Mouse (Mus musculus): Measurements from ENCODE around the gene Nrde2.
A peak's percentile ranks its signal among the peaks of the same experiment; 100 is the strongest.
"Not testable (repeated sequence)": the region's sequence is repeated elsewhere in the genome, so short reads cannot be mapped to it uniquely, and the experiment has no call there.

The Nrde2 gene

GRCm38 (mm10) chr12:100159261-100159975, at the start of gene Nrde2:
Nrde2 (minus strand) TSS chr12:100159653.
- DNase-seq (ENCODE audit: low spot score) = peak; percentile 96

DNA sequence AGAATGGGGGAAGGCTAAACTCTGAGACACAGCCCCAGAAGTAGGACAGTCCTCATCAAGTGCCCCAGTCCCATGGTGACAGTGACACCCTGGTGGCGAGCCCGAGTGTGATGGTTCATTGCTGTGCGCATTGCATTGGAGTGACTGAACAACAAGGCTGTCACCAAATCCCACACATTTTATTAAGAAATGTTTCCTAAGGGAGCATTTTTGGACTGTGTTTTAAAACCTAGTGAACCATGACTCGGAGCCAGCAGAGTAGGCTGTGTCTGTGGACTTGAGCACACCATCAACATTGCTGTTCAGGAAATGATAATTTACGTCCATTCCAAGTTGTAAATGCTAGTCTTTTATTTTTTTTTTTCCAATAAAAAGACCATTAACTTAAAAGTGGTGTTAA, 47.5 kb upstream of the Nrde2 start:
- no peak for DNase-seq (ENCODE audit: low spot score)

- DNase-seq (ENCODE audit: low spot score) = no peak
These were observed 47.1 kb upstream of the Nrde2 start for GRCm38 (mm10) chr12:100206521-100206920.

DNA sequence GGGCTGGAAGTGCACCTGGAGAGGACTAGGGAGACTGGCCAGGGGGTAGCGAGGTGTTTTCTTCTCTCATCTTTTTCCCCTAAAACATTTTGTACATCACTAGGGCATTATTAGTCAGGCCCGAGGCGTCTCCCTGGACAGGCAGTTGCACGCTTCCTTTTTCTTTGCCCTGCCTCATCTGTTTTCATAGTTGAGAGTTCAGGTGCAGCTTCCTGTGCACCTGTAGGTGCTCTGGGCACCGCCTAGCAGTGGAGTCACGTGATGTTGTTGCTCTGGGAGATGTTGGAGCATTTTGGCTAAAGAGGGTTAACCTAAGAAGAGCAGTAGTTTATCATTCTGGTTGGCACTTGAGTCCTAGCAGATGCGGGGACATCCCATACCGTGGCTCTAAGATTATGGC, 45.7 kb upstream of the Nrde2 start:
- DNase-seq (ENCODE audit: low spot score) = no peak

GRCm38 (mm10) chr12:100203759-100204158, 44.3 kb upstream of the Nrde2 start:
- DNase-seq (ENCODE audit: low spot score) = no peak

- DNase-seq (ENCODE audit: low spot score) = peak; percentile 90
These were observed 42.4 kb upstream of the Nrde2 start for GRCm38 (mm10) chr12:100201838-100202237.

DNA sequence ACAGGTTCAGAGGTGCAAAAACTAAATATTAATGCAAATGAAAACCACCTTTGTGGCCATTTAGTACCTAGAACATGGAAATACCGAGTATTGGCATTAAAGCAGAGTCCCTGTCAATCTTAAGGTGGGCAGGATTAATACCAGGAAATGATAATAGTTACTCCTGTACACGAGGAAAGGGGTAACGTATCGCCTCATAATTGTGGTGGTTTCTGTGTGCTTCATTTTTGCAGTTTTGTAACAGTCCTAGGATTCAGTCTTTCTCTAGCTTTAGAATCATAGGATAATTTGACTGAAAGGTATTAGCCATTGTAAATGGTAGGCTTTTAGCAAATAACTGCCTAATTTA, 41.9 kb upstream of the Nrde2 start:
- DNase-seq (ENCODE audit: low spot score) = no peak

- DNase-seq (ENCODE audit: low spot score) = peak; percentile 15
These were observed 41.4 kb upstream of the Nrde2 start for GRCm38 (mm10) chr12:100200645-100201362.

DNA sequence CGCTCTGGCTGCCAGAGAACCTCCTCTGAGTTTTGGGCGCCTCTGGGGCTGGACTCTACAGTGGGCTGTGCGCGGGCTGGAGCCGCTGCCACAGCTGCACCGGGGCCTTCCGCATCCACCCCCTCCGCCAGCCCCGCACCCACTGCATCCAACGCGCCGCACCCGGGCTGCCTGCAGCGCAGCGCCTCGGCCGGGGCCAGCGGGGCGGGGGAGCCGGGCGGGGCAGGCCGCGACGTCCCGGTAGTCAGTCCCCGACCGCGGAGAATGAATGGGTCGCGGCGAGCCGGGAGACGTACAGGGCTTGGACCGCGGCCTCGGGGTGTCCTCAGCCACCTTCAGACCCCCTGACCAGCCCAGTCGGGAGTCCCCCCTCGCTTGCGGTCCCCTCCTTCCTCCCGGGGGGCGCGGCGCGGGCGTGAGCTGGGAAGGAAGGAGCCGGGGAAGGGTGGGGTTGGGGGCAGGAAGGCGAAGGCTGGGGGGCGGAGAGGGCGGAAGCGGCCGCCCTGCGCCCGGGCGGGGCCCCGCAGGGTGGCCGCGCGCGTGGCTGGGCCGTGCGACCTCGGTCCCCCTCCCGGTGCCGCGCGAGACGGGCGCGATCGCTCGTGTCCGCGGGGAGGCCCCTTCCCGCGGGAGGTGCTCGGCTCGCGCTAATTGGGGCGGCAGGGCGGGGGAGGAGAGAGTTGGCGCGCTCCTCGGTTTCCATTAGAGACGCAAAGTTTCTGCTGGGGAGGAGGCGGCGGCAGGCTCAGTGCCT, 40.6 kb upstream of the Nrde2 start:
- DNase-seq (ENCODE audit: low spot score) = peak; percentile 85

DNA sequence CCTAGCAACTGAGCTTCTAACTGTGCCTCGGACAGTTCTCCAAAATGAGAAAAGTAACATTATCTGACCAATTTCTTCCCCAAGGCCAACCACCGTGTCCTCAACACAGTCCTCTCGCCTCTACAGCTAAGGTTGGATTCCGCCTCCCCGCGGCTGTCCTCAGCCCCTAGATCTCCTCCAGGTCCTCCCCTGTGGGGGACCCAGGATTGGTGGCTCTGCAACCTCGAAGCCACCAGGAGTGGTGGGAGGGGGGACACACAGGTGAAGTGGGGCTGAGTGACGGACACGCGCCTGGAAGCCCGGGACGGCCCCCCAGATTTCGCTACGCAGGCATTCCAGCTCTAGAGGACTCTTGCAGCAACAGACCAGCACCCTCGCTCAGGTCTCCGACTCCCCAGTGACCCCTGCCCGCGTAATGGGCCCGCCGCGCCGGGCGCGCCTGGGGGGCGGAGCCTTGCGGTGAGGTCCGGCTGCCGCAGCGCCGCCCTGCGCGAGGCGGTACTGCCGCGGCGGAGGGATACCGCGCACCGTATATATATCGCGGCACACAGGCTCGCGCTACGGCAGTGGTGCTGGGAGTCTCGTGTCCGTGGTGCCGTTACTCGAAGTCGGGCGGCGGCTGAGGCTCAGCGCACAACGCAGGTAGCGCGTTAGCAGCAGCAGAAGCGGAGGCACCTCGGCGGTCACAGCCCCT, 39.7 kb upstream of the Nrde2 start, which contains the start of gene Calm1:
TSS of gene Calm1 (plus strand) at position 469 of the 694 bp plus-strand sequence.
- DNase-seq (ENCODE audit: low spot score) = peak; percentile 92

GRCm38 (mm10) chr12:100196786-100197185, 37.3 kb upstream of the Nrde2 start:
- no peak for DNase-seq (ENCODE audit: low spot score)

DNA sequence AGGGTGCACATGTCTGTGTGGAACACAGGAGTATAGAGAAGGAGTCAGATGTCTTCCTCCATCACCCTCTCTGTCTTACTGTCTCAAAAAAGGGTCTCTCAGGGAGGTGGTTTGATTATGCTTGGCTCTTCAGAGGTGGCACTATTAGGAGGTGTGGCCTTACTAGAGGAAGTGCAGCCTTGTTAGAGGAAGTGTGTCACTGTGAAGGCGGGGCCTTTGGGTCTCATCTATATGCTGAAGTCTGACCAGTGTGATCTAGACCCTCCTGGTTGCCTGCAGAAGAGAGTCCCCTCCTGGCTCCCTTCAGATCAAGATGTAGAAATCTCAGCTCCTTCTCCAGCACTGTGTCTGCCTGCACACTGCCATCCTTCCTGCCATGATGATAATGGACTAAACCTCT, 34.7 kb upstream of the Nrde2 start:
- DNase-seq (ENCODE audit: low spot score) = no peak

- peak; percentile 78 for DNase-seq (ENCODE audit: low spot score)
These were observed 31.3 kb upstream of the Nrde2 start for GRCm38 (mm10) chr12:100190802-100191201.

DNA sequence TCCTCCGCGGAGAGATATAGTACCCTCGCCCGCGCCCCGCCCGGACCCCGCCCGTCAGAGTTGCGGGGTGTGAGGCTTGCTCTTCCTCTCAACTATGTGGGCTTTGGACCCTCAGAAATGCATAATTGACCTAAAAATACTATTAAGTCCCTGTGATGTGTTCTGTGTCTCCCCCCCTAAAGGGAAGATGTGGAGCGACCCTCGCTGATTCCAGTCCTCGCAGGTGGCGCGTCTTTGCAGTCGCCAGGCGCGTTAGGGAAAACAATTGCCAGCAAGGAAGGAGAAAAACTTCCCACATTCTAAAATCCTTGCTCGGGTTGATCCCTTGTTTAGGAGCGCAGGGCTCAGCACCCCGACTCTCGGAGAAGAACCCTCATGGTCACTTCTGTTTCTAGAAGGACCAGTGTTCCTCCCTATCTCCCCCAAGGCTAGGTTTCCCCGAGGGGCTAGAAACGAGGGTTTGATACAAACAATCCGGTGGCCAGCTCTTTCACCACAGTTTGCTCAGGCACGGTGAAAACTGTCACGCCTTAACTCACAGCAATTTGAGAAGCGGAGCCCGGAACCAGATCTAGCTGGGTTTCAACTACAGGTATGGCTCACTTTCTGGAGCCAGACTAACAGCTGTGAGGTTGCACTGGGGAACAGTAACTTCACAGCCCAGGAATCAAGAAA, 28.4 kb upstream of the Nrde2 start:
- no peak for DNase-seq (ENCODE audit: low spot score)

DNA sequence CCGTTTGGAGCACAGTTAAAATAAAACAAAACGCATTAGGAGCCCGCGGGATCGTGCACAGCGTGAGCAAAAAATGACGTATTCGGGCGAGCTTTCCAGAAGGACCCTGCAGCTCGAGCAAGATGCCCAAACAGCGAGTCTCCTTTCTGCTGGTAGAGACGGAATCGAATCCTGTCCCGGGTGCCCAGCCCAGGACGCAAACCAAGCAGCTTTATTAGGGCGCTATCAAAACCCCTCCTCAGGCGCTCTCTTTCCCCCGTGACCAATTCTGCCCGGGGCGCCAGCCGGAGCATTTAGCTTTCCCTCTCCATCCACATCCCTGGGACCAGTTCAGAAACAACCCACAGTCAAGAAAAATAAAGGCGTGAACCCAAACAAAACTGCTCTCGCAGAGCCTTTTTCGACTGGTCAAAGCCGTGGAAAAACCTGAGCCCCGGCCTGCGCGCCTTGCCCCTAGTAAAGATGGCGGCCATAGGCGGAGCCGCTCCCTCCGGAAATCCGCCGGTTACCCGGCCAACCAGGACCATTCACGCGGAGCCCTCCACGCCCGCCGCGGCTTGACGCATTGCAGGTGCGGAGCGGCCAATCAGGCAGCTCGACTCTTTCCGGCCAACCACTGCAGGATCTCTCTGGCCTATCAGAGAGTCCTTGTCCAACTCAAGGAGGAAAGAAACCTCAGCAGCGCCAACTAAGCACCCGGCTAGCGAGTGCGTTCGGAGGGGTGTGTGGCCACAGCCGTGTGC, 27.7 kb upstream of the Nrde2 start:
- peak; percentile 99 for DNase-seq (ENCODE audit: low spot score)

- DNase-seq (ENCODE audit: low spot score) = peak; percentile 45
These were observed 26.9 kb upstream of the Nrde2 start for GRCm38 (mm10) chr12:100186376-100186775.

- no peak for DNase-seq (ENCODE audit: low spot score)
These were observed 26.4 kb upstream of the Nrde2 start for GRCm38 (mm10) chr12:100185897-100186296.

DNA sequence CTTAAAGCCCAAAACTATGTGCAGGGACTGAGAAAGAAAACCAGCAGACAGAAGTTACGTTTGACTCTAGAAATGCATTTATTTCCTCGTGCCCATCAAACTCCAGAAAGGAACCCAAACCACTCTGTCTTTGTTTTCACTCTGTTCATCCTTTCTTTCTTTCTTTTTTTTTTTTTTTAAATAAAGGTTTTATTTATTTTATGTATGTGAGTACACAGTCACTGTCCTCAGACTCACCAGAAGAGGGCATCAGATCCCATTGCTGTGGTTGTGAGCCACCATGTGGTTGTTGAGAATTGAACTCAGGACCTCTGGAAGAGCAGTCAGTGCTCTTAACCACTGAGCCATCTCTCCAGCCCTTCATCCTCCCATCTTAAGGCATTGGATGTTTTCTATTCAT, 25.5 kb upstream of the Nrde2 start:
- not testable (repeated sequence) for DNase-seq (ENCODE audit: low spot score)

GRCm38 (mm10) chr12:100183970-100184369, 24.5 kb upstream of the Nrde2 start:
- DNase-seq (ENCODE audit: low spot score) = no peak

DNA sequence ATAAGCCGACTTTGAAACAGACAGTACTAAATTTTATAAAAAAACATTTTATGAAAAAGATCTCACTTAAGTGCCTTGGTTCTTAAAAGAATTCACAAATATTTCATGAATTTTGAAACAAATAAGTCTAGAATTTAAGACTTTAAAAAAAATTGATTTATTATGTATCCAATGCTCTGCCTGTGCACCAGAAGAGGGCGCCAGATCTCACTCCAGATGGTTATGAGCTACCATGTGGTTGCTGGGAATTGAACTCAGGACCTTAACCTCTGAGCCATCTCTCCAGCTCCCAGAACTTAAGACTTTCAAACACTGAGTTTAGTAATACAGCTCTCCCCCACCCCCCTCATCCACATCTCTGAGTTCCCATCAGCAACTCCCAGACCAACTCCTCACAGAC, 23.2 kb upstream of the Nrde2 start:
- DNase-seq (ENCODE audit: low spot score) = no peak

DNA sequence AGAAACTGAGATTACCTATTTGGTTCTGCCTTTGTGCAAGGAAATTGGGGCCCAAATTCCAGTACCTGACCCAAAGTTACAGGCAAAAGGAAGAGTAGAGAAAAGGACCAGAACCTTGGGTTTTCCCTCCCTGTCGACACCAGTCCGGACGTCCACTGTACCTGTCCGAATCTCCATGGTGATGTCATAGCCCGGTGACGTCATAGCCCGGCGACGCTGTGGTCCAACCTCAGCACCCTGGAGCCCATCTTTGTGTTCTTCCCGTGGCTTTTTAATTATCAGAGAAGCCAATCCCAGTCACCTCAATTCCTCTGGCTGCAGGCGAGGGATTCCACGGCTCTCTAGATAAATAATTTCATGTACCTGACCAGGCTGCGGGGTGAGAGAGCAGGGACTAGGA, 21.3 kb upstream of the Nrde2 start:
- DNase-seq (ENCODE audit: low spot score) = no peak

Data from yolk sac, embryonic 10.5 days (tissue).